Mouse (Mus musculus) limb, embryonic 14.5 days (tissue): ENCODE measurements at regions not wholly inside any gene's neighbourhood (a gene's known extent, or its start where the extent isn't known, plus 50 kb on each side); places are given as distances from the start of the nearest gene placed in this dataset.
"Not testable (repeated sequence)": the region's sequence is repeated elsewhere in the genome, so short reads cannot be mapped to it uniquely, and the experiment has no call there.

Experiments
- ATAC-seq: fragments of 200-750 bp; cut with Nextera tagmentation; 2 replicates; pipeline ENCODE4 v1.8.0; 2017; ENCODE audit warnings: low read depth, moderate number of reproducible peaks, moderate TSS enrichment; ENCODE audit not compliant: low FRiP score
- DNase-seq: peaks from one replicate; pipeline ENCODE4 v3.0.0-alpha.2; 2015; ENCODE audit warnings: low spot score
- H3K27ac ChIP-seq: fragments of 300-500 bp; sonication (generic); replicated peaks from 2 replicates; pipeline ENCODE4 v1.5.1; 2014; ENCODE audit warnings: low read depth, mild to moderate bottlenecking, low read length, moderate library complexity, mixed read lengths
- H3K27me3 ChIP-seq: fragments of 300-500 bp; sonication (generic); 2 replicates; pipeline ENCODE4 v1.6.1; 2014; ENCODE audit warnings: low read length, mixed read lengths; ENCODE audit not compliant: control insufficient read depth, insufficient read depth
- H3K36me3 ChIP-seq: fragments of 300-500 bp; sonication (generic); 2 replicates; pipeline ENCODE4 v1.6.1; 2014; ENCODE audit warnings: mild to moderate bottlenecking, low read length, moderate library complexity, mixed read lengths; ENCODE audit not compliant: control insufficient read depth, insufficient read depth
- H3K4me1 ChIP-seq: fragments of 300-500 bp; sonication (generic); 2 replicates; pipeline ENCODE4 v1.6.1; 2014; ENCODE audit warnings: antibody characterized with exemption, low read length, mixed read lengths; ENCODE audit not compliant: control insufficient read depth, insufficient read depth
- H3K4me2 ChIP-seq: fragments of 300-500 bp; sonication (generic); replicated peaks from 2 replicates; pipeline ENCODE4 v1.6.1; 2014; ENCODE audit warnings: low read depth, mild to moderate bottlenecking, low read length, moderate library complexity; ENCODE audit not compliant: severe bottlenecking
- H3K4me3 ChIP-seq: fragments of 300-500 bp; sonication (generic); replicated peaks from 2 replicates; pipeline ENCODE4 v1.5.1; 2014; ENCODE audit warnings: low read length
- H3K9ac ChIP-seq: fragments of 300-500 bp; sonication (generic); 2 replicates; pipeline ENCODE4 v1.6.1; 2014; ENCODE audit warnings: mild to moderate bottlenecking, low read depth, low read length, moderate library complexity; ENCODE audit not compliant: severe bottlenecking
- H3K9me3 ChIP-seq: fragments of 300-500 bp; sonication (generic); 2 replicates; pipeline ENCODE4 v1.6.1; 2016; ENCODE audit warnings: low read length; ENCODE audit not compliant: control insufficient read depth
- POLR2A ChIP-seq: fragments of 200-500 bp; IDR thresholded peaks from 2 replicates; pipeline ENCODE4 v1.8.0; 2012; ENCODE audit warnings: inconsistent platforms, mild to moderate bottlenecking, moderate library complexity, borderline replicate concordance; ENCODE audit not compliant: insufficient read depth, insufficient read length; ENCODE audit errors: extremely low read depth
- WGBS: fragments of 180-500 bp; shearing (Covaris S2); extraction: QIAGEN DNeasy Blood & Tissue Kit; methylation state at CpG from one replicate; pipeline ENCODE4 v1.1.7; 2014; 5-methylcytosine and 5-hydroxymethylcytosine counted together

- DNase-seq = no peak
- 85% methylated on average over 5 of the region's 5 CpGs for WGBS
- ATAC-seq = no peak
- no peaks in the 10 kb centered on the region for H3K27me3 ChIP-seq
- H3K9me3 ChIP-seq = no peaks in the 10 kb centered on the region
- H3K4me1 ChIP-seq = no peaks in the 10 kb centered on the region
- H3K4me3 ChIP-seq = no peak overlapping the region
- no peak overlapping the region for H3K27ac ChIP-seq
- no peak overlapping the region for H3K4me2 ChIP-seq
- no peaks in the 10 kb centered on the region for H3K36me3 ChIP-seq
- no peak overlapping the region for H3K9ac ChIP-seq
- no peak for TF ChIP-seq POLR2A
Observed at GRCm38 (mm10) chr13:85083335-85083734, 105.9 kb upstream of the Ccnh start.

GRCm38 (mm10) chr13:85083742-85084141 lies 105.5 kb upstream of the Ccnh start:
- H3K36me3 ChIP-seq = no peaks in the 10 kb centered on the region
- no peak overlapping the region for H3K4me3 ChIP-seq
- no peak overlapping the region for H3K9ac ChIP-seq
- TF ChIP-seq POLR2A = no peak
- no peaks in the 10 kb centered on the region for H3K27me3 ChIP-seq
- DNase-seq = no peak
- H3K4me2 ChIP-seq = no peak overlapping the region
- ATAC-seq = no peak
- no peak overlapping the region for H3K27ac ChIP-seq
- H3K4me1 ChIP-seq = no peaks in the 10 kb centered on the region
- no peaks in the 10 kb centered on the region for H3K9me3 ChIP-seq

- H3K9me3 ChIP-seq = peaks cover 10% of the 10 kb centered on the region
- no peak for TF ChIP-seq POLR2A
Observed at GRCm38 (mm10) chr13:85096174-85096573, 93.0 kb upstream of the Ccnh start.

GRCm38 (mm10) chr13:85123309-85123708 lies 65.9 kb upstream of the Ccnh start:
- no peaks in the 10 kb centered on the region for H3K27me3 ChIP-seq
- no peak for TF ChIP-seq POLR2A
- H3K27ac ChIP-seq = no peak overlapping the region
- H3K9ac ChIP-seq = no peak overlapping the region
- DNase-seq (no peak), ATAC-seq (no peak)
- no peaks in the 10 kb centered on the region for H3K4me1 ChIP-seq
- H3K4me2 ChIP-seq = no peak overlapping the region
- no peak overlapping the region for H3K4me3 ChIP-seq
- no peaks in the 10 kb centered on the region for H3K36me3 ChIP-seq
- 89% methylated on average over 2 of the region's 2 CpGs for WGBS
- no peaks in the 10 kb centered on the region for H3K9me3 ChIP-seq

More at GRCm38 (mm10) chr13:85096174-85096573, 93.0 kb upstream of the Ccnh start:
- no peak for ATAC-seq
- H3K36me3 ChIP-seq = no peaks in the 10 kb centered on the region
- H3K27me3 ChIP-seq = no peaks in the 10 kb centered on the region
- H3K4me2 ChIP-seq = no peak overlapping the region
- no peak for DNase-seq
- no peak overlapping the region for H3K9ac ChIP-seq
- no peak overlapping the region for H3K27ac ChIP-seq
- H3K4me3 ChIP-seq = no peak overlapping the region
- H3K4me1 ChIP-seq = no peaks in the 10 kb centered on the region
- 88% methylated on average over 7 of the region's 7 CpGs for WGBS

GRCm38 (mm10) chr13:85126573-85127547 lies 62.3 kb upstream of the Ccnh start:
- not testable (repeated sequence) for H3K9ac ChIP-seq

More at GRCm38 (mm10) chr13:85126573-85127547, 62.3 kb upstream of the Ccnh start:
- not testable (repeated sequence) for H3K27me3 ChIP-seq, H3K36me3 ChIP-seq, H3K4me2 ChIP-seq, DNase-seq, H3K4me3 ChIP-seq, H3K9me3 ChIP-seq, H3K4me1 ChIP-seq, H3K27ac ChIP-seq
- peak; percentile 100 for ATAC-seq
- 89% methylated on average over 18 of the region's 18 CpGs for WGBS
